Mouse (Mus musculus) testis, adult 2 months (tissue): ENCODE measurements around the gene Creb3l4.
A peak's percentile ranks its signal among the peaks of the same experiment; 100 is the strongest.

ENCODE experiments used
- CTCF ChIP-seq: fragments of 200-500 bp; IDR thresholded peaks from 2 replicates; pipeline ENCODE4 v1.5.1; 2012; ENCODE audit warnings: low read depth, mild to moderate bottlenecking, inconsistent platforms, low read length, moderate library complexity; ENCODE audit not compliant: control insufficient read depth, insufficient read depth, insufficient replicate concordance
- POLR2A ChIP-seq: fragments of 200-500 bp; IDR thresholded peaks from 2 replicates; pipeline ENCODE4 v1.6.1; 2012; ENCODE audit warnings: low read depth, mild to moderate bottlenecking, inconsistent platforms, low read length, moderate library complexity; ENCODE audit not compliant: control insufficient read depth

DNA sequence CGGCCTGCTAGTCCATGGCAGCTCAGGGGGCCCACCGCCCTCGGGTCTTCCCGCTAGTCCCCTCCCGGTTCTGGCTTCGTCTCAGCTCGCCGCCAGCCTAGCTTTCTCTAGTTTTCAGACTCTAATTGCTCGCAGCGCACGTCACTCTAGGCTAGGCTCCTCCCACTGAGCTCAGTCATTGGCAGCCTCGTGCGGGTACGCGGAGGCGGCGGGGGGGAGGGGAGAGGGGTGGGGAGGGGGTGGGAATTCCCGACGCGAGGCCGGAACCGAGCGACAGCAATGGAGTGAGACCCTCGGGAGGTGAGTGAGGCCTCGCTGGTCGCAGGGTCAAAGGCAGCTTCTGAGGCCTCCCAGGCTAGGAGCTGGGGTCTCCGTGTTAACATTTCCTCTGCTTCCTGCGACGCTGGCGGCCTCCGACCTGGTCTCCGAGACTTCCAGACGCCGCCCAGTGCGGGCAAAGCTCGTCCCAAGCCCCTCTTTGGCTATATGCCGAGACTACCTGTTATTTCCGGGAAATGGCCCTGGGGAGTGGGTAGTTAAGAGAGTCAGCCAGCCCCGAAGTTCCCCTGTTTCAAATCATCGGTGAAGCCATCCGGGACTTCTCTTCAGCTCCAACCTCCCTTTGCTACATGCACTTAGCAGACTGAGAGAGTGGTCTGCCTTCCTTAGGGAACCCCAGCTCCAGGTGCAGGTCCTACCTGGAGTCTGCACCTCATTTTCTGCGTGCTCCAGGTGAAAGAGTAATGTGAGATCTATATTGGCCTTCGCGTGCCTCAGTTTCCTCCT is 4.8 kb upstream of the Creb3l4 start, which contains the start of gene Slc39a1:
- TF ChIP-seq CTCF = no peak
- peak; percentile 65 for TF ChIP-seq POLR2A
